Mouse (Mus musculus): ENCODE measurements around the gene Sbno1. TPM values are rescaled to one million over a fixed set of nuclear protein-coding genes. Genes with fewer than 3 reads are reported as not detected.

Sbno1 gene
- polyA plus RNA-seq, 1 experiment from 2014 or later: 113 TPM

GRCm38 (mm10) chr5:124452494-124453228 lies 26.9 kb upstream of the Sbno1 start:
- Histone ChIP-seq H3K27me3 (no peaks in the 10 kb centered on the region), H3K4me3 (no peak overlapping the region), H3K4me2 (replicated peaks) (no peak overlapping the region), H3K27ac (no peak overlapping the region), H3K36me3 (peaks cover 90% of the 10 kb centered on the region), H3K9ac (no peak overlapping the region), H3K9me3 (replicated peaks) (no peaks in the 10 kb centered on the region), H3K4me1 (peaks cover 4% of the 10 kb centered on the region)
- WGBS: 83% methylated on average over 15 of the region's 15 CpGs
- no peak for ATAC-seq (ENCODE audit: low FRiP score)

GRCm38 (mm10) chr5:124450641-124451340 lies 25.0 kb upstream of the Sbno1 start:
- Histone ChIP-seq H3K4me3 (no peak overlapping the region), H3K9ac (no peak overlapping the region), H3K9me3 (replicated peaks) (no peaks in the 10 kb centered on the region), H3K27ac (no peak overlapping the region), H3K36me3 (peaks cover 77% of the 10 kb centered on the region), H3K27me3 (no peaks in the 10 kb centered on the region), H3K4me2 (replicated peaks) (no peak overlapping the region), H3K4me1 (peaks cover 19% of the 10 kb centered on the region)
- 90% methylated on average over 15 of the region's 16 CpGs for WGBS
- ATAC-seq (ENCODE audit: low FRiP score): no peak

- Histone ChIP-seq H3K4me3 (no peak overlapping the region), H3K9ac (no peak overlapping the region), H3K9me3 (replicated peaks) (no peaks in the 10 kb centered on the region), H3K36me3 (peaks cover 71% of the 10 kb centered on the region), H3K4me2 (replicated peaks) (no peak overlapping the region), H3K4me1 (peaks cover 19% of the 10 kb centered on the region), H3K27ac (no peak overlapping the region), H3K27me3 (no peaks in the 10 kb centered on the region)
- no peak for ATAC-seq (ENCODE audit: low FRiP score)
- WGBS: 90% methylated on average over 7 of the region's 7 CpGs
Observed at GRCm38 (mm10) chr5:124450051-124450450, 24.2 kb upstream of the Sbno1 start.

GRCm38 (mm10) chr5:124449494-124449893 lies 23.7 kb upstream of the Sbno1 start:
- H3K9ac ChIP-seq: no peak overlapping the region
- peaks cover 67% of the 10 kb centered on the region for H3K36me3 ChIP-seq

GRCm38 (mm10) chr5:124446301-124446881 lies 20.6 kb upstream of the Sbno1 start:
- H3K36me3 ChIP-seq: peaks cover 39% of the 10 kb centered on the region
- H3K27me3 ChIP-seq: no peaks in the 10 kb centered on the region
- no peaks in the 10 kb centered on the region for H3K9me3 ChIP-seq (replicated peaks)
- peak overlapping the region; percentile 98 for H3K9ac ChIP-seq
- H3K4me2 ChIP-seq (replicated peaks): peak overlapping the region; percentile 91
- H3K4me1 ChIP-seq: peaks cover 26% of the 10 kb centered on the region
- no peak overlapping the region for H3K27ac ChIP-seq
- 0 out of 2 replicates have a peak, but pooled peaks have one; percentile 5 for ATAC-seq (ENCODE audit: low FRiP score)
- 3% methylated on average over 15 of the region's 15 CpGs for WGBS
- H3K4me3 ChIP-seq: peak overlapping the region; percentile 97

More at GRCm38 (mm10) chr5:124449494-124449893, 23.7 kb upstream of the Sbno1 start:
- H3K4me2 ChIP-seq (replicated peaks): no peak overlapping the region
- WGBS: 76% methylated on average over 6 of the region's 6 CpGs
- peaks cover 25% of the 10 kb centered on the region for H3K4me1 ChIP-seq
- H3K27me3 ChIP-seq: no peaks in the 10 kb centered on the region
- H3K27ac ChIP-seq: no peak overlapping the region
- H3K4me3 ChIP-seq: no peak overlapping the region
- H3K9me3 ChIP-seq (replicated peaks): no peaks in the 10 kb centered on the region
- no peak for ATAC-seq (ENCODE audit: low FRiP score)

- peak; percentile 62 for ATAC-seq (ENCODE audit: low FRiP score)
- Histone ChIP-seq H3K9me3 (replicated peaks) (no peaks in the 10 kb centered on the region), H3K9ac (peak overlapping the region; percentile 98), H3K27ac (peak overlapping the region; percentile 79), H3K27me3 (no peaks in the 10 kb centered on the region), H3K36me3 (peaks cover 33% of the 10 kb centered on the region), H3K4me2 (replicated peaks) (peak overlapping the region; percentile 91), H3K4me3 (peak overlapping the region; percentile 97), H3K4me1 (peaks cover 29% of the 10 kb centered on the region)
- WGBS: under 1% methylated on average over 63 of the region's 77 CpGs
Observed at GRCm38 (mm10) chr5:124445621-124446293, 20.0 kb upstream of the Sbno1 start.

- H3K9ac ChIP-seq: peak overlapping the region; percentile 98
- peak; percentile 89 for ATAC-seq (ENCODE audit: low FRiP score)
- H3K9me3 ChIP-seq (replicated peaks): no peaks in the 10 kb centered on the region
- peak overlapping the region; percentile 91 for H3K4me2 ChIP-seq (replicated peaks)
- peaks cover 25% of the 10 kb centered on the region for H3K36me3 ChIP-seq
- peak overlapping the region; percentile 79 for H3K27ac ChIP-seq
- WGBS: 6% methylated on average over 66 of the region's 66 CpGs
- H3K4me1 ChIP-seq: peaks cover 37% of the 10 kb centered on the region
- H3K27me3 ChIP-seq: no peaks in the 10 kb centered on the region
- H3K4me3 ChIP-seq: peak overlapping the region; percentile 97
Observed at GRCm38 (mm10) chr5:124444661-124445561, 19.1 kb upstream of the Sbno1 start.

GRCm38 (mm10) chr5:124444208-124444607 lies 18.4 kb upstream of the Sbno1 start:
- no peak overlapping the region for H3K27ac ChIP-seq
- H3K9ac ChIP-seq: no peak overlapping the region
- no peak for ATAC-seq (ENCODE audit: low FRiP score)
- H3K4me2 ChIP-seq (replicated peaks): peak overlapping the region; percentile 91; the same call in 1 of the 2 replicates
- 73% methylated on average over 3 of the region's 3 CpGs for WGBS
- no peaks in the 10 kb centered on the region for H3K9me3 ChIP-seq (replicated peaks)
- H3K36me3 ChIP-seq: peaks cover 19% of the 10 kb centered on the region
- H3K4me1 ChIP-seq: peaks cover 37% of the 10 kb centered on the region
- H3K4me3 ChIP-seq: no peak overlapping the region; the same call in 1 of the 2 replicates
- no peaks in the 10 kb centered on the region for H3K27me3 ChIP-seq

- 90% methylated on average over 2 of the region's 2 CpGs for WGBS
- H3K9ac ChIP-seq: no peak overlapping the region
- no peaks in the 10 kb centered on the region for H3K27me3 ChIP-seq
- H3K9me3 ChIP-seq (replicated peaks): no peaks in the 10 kb centered on the region
- no peak for ATAC-seq (ENCODE audit: low FRiP score)
- H3K27ac ChIP-seq: no peak overlapping the region
- peaks cover 5% of the 10 kb centered on the region for H3K36me3 ChIP-seq
- peaks cover 36% of the 10 kb centered on the region for H3K4me1 ChIP-seq
- no peak overlapping the region for H3K4me2 ChIP-seq (replicated peaks)
- no peak overlapping the region for H3K4me3 ChIP-seq
Observed at GRCm38 (mm10) chr5:124442628-124443027, 16.8 kb upstream of the Sbno1 start.

GRCm38 (mm10) chr5:124440094-124440701 lies 14.4 kb upstream of the Sbno1 start:
- no peaks in the 10 kb centered on the region for H3K36me3 ChIP-seq
- peaks cover 21% of the 10 kb centered on the region for H3K4me1 ChIP-seq
- no peaks in the 10 kb centered on the region for H3K9me3 ChIP-seq (replicated peaks)
- WGBS: under 1% methylated on average over 30 of the region's 30 CpGs
- peak overlapping the region; percentile 82 for H3K9ac ChIP-seq
- H3K4me2 ChIP-seq (replicated peaks): peak overlapping the region; percentile 99
- no peaks in the 10 kb centered on the region for H3K27me3 ChIP-seq
- no peak for ATAC-seq (ENCODE audit: low FRiP score)
- peak overlapping the region; percentile 87 for H3K27ac ChIP-seq
- H3K4me3 ChIP-seq: peak overlapping the region; percentile 76

Measured in hindbrain, embryonic 12.5 days (tissue).